Mouse (Mus musculus): ENCODE data around the gene Lin28a.

GRCm38 (mm10) chr4:133994697-133995096 lies 23.9 kb downstream of the Lin28a start:
- TF ChIP-seq GATA1 (IDR thresholded peaks at IDR 0.05; ENCODE audit: low read length) (no peak), TAL1 (IDR thresholded peaks at IDR 0.05; ENCODE audit: low read length) (no peak)

Measured in erythroblast, embryonic 14.5 days (primary cell).